Mouse (Mus musculus) T-helper 1 cell (primary cell): ENCODE results near the gene Rap2c.

ENCODE experiments used
- in situ Hi-C: fragments of 300-600 bp; cut with MboI, MseI; formaldehyde crosslinking; loops from one replicate; pipeline ENCODE4 v1.15.1; 2025; ENCODE audit warnings: high pct_unique_total_duplicates

Rap2c gene

DNA sequence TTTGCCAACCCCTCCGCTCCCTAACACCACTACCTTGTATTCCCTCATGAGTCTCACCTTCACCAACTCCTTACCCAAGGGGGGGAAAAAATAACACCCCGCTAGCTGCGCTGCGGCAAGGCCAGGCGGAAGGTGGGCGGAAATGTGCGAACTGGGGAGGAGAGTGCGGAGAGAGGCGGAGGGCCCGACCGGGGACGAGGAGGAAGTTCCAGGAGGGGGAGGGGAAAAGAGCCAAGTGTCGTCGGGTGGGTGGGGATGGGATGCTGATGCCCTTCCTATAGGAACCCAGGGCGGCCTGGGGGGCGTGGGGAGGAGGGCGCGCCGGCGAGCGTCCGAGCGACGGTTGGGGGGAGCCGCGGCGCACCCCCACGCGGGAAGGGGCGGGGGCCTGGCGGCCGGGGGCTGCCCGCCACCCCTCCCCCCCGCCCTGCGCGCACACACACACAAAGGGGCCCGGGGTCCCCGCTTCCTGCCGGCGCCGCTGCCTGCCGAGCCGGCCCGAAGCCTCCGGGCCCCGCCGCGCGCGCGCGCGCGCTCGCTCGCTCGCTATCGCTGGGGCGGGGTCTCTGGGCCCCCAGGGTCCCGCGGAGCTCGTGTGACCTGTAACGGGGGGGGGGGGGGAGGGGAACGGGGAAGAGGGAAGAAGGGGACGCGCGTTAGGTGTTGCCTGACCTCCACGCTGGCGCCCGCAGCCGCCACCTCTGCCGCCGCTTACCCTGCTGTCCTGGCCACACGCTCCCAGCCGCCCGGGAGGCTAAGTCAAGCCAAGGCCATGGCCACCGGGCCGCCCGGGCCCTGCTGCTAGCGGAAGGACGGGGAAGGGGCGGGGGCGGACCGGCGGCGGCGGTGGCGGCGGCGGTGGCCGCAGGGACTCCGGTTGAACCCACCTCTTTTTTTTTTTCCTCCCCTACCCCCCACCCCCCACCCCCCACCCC lies at the start of gene Rap2c:
TSS of gene Rap2c (minus strand) at position 168 of the 935 bp plus-strand sequence.
- in situ Hi-C loops = no loop called here

DNA sequence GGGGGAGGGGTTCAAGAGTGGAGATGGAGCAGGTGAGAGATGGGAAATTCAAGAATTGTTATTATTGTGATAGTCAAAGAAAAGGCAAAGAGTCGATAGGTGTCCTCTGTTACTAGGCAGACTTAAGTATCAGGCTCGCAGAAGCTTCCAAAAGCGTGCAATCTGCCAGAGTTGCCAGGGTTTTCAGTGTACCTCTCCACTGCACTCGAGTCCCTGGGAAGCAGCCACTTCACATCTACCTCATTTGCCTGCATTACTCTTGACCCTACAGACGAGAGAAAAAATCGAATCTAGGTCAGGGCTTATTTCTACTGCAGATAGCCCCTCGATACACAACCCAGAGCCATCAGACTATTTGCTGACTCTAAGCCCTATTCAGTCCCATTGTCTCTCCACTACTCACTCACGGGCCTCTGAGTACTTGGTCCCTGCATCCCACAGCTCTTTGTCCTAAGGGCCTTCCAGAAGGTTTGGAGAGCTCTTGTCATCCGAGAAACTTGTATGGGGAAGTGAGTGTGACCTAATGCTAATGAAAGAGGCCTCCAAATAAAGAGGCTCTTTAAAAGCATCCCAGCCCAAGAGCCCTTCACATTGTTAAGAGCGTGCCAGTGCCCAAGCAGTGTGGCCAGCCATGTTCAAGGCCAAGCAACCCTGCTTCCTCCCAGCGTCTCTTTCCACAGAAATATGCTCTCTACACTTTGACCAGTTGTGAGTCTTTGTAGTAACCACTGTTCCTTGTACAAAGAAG lies 48.9 kb upstream of the Rap2c start:
- in situ Hi-C loops = loop anchor here (5.0 to 25.0 kb wide), 2 partner anchors 311 to 404 kb away; no protein-coding TSS in a partner anchor

DNA sequence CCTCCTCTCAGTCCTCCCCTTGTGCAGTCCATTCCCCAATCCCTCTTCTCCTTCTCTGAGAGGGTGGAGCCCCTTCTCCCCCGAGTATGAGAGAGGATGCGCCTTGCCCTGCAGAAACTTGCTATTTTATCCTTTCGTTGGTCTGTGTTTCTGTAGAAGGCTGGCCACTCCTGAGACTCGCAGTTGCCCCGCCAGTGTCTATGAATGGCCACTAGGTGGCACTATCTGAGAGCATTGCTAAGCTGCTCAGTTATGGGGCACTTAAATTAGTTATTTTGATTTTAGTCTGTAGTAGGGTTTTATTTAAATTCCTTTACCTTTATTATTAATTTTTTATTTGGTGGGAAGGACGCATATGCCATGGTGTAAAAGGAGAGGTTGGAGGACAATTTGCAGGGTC lies 48.0 kb upstream of the Rap2c start:
- in situ Hi-C loops = loop anchor here (5.0 to 25.0 kb wide), 2 partner anchors 312 to 403 kb away; no protein-coding TSS in a partner anchor

DNA sequence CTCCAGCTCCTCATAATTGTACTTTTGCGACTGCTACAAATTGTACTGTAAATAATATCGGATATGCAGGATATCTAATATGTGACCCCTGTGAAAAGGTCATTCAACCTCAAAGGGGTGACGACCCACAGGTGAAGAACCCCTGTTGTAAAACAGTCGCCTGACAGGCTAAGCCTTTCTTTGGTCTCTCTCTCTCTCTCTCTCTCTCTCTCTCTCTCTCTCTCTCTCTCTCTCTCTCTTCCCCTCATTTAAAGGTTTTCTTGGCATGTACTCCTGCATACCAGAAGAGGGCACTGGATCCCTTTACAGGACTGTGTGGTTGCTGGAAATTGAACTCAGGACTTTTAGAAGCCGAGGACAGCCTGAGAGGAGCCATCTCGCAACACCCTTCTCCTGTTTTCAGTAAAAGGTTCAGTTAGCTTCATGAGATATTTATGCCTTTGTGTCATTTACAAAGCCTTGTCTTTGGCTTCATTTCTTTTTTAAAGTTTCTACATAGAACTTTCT lies 47.4 kb upstream of the Rap2c start:
- in situ Hi-C loops = loop anchor here (5.0 to 25.0 kb wide), 2 partner anchors 312 to 403 kb away; no protein-coding TSS in a partner anchor

DNA sequence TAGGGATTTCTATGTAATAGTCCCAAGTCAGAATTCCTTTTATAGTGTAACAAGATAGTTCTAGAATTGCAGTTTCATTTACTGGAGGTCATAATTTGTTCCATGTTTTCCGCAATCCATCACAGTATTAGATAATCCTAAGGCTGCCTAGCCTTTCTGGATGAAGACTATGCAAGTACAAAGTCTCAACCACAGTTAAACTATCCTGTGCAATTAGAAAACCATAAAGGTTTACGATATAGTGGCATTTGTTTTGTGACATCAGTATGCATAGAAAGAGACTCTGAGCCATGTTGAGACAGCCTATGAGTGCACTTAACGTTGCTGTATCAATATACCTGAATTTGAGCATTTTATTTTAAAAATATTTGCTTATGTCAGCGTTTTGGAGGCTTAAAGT lies 42.4 kb upstream of the Rap2c start:
- in situ Hi-C loops = loop anchor here (25.0 kb wide), 1 partner anchor 398 kb away; no protein-coding TSS in a partner anchor

DNA sequence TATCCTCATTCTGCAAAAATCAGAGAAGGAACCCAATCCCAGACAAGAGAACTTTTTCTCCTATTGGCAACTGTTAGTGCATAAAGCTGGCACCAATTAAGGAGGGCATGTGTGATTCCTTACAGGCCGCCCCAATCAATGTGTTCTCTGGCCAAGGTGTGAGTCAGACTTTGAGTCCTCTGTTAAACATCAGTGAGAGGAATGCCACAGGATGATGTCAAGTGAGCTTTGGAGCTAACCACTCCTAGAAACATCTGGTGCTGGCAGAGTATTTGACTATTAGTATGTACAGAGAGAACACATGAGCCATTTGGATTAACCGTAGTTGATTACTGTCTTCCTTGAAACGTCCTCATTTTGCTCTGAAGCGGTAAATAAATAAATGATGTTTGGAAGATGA lies 40.9 kb upstream of the Rap2c start:
- in situ Hi-C loops = loop anchor here (25.0 kb wide), 1 partner anchor 396 kb away; no protein-coding TSS in a partner anchor

DNA sequence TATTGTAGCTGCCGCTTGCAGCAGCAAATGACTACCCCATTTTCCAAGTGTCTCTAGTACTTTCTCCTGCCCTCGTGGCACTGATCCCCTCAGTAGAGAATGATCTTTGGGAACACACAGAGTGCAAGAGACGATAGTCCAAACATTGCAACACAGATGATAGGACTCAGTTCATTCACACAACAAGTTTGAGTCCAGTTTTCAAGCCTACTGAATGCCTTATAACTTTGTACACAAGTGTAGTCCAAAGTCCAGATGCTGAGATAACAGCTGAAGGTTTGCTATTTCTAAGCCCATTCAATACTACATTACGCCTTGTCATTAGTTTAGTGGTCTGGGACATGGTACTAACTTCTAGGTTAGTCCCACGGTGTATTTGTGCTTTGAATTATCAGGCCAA lies 40.5 kb upstream of the Rap2c start:
- in situ Hi-C loops = loop anchor here (25.0 kb wide), 1 partner anchor 396 kb away; no protein-coding TSS in a partner anchor

DNA sequence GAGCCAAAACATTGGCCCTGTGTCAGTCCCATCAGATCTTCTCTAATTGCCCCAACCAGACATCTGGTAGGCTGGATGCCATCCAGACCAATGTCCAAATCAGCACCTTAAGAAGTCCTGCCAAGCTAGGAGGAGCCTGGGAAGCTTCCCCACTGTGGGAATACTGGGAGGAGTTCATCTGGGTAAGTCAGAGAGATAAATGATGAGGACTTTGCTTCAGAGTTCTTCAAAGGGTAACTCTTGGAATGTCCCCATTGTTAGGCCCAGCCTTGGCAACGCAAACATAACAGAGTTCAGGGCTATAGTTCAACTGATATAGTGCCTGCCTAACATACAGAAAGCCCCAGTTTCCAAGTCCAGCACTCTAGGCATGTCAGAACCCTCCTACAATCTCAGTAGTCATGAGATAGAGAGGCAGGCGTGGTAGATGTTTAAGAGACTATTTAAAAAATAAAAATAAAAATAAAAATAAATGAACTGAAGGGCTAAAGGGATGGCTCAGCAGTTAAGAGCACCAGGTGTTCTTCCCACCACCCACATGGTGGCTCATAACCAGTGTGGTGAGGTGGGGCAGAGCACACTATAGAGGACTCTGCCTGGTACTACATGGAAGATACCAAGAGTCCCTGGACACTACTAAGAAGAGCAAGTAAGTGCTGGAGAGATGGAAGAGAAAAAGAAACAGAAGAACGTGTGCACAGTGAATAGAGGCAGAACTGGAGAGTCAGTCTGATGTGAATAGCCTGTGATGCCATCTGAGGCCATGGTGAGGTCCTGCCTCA lies 34.1 kb upstream of the Rap2c start:
- in situ Hi-C loops = loop anchor here (25.0 kb wide), 1 partner anchor 390 kb away; no protein-coding TSS in a partner anchor

DNA sequence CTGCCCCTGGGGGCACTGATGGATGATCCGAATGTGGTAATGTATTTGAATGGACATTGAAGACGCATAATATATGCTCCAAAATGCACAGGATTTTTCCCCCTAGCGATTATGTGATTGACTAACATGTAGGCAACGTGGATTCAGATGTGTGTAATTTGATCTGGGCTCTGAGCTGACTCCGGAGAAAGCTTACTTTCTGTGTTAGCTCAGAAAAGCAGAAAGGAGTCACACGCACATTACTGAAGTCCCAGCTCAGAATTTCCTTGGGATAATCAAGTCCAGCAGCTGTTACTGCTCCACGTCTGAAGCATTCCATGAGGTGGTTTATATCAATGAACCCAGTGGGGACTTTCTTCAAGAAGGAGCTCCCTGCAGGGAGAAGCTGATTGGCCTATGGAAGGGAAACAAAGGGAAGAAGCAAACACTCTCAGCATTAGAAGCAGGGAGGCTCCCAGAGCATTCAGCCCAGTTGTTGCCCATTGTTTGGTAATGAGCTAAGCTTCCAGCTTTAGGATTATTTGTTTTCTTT lies 17.9 kb upstream of the Rap2c start:
- in situ Hi-C loops = no loop called here

DNA sequence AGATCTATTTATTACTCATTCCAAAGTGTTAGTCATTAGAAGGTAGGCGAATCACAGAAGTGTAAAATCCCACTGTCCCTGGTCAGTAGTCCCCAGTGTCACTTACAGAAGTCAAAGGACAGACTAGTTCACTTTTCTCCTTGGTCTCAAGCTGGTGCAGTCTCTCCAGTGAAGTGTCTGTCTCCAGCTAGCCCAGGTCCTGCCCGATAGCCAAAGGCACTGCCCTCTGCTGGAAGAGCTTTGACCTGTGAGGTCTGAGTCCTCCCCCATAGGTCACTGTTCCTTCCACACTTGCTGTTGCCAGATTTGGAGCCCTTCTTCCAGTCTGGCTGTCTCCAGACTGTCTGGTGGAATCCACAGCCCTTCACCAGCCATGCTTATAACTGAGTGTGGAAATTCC lies 2.1 kb upstream of the Rap2c start:
- in situ Hi-C loops = no loop called here

DNA sequence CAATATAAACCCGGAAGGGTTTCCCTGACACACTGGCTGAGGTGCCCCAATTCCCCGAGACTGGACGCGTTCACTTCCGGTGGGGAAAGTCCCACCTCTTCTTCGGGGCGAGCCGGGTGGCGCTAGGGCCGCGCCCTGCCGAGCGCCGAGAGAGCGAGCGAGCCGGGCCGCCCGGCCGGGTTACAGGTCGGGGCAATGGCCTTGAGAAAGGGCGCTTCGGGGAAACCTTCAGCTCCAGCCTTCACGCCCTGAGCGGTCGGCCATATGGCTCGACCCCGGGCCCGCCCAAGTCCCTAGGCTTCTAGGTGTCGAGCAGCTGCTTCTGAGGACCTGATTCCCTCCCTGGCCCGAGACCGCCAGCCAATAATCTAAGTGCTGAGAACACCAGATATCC lies 965 bp upstream of the Rap2c start:
- in situ Hi-C loops = no loop called here

DNA sequence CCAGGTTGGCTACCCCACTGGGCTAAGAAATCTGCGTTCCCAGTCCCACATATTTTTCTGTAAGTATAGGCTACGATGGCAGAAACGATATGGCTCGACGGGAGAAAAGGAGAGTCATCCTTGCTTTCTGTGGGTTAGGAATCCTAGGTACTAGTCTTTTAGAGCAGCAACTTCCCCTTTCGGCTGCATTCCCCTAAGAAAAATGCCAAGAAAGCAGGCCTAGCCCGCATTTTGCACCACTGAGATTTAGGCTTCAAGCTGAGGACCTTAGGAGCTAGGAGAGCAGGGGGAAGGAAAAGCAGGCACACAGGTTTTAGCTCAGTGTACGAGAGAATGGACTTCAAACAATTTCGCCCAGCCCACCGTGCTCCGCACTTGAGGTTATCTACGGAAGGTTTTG lies 892 bp downstream of the Rap2c start:
- in situ Hi-C loops = no loop called here

DNA sequence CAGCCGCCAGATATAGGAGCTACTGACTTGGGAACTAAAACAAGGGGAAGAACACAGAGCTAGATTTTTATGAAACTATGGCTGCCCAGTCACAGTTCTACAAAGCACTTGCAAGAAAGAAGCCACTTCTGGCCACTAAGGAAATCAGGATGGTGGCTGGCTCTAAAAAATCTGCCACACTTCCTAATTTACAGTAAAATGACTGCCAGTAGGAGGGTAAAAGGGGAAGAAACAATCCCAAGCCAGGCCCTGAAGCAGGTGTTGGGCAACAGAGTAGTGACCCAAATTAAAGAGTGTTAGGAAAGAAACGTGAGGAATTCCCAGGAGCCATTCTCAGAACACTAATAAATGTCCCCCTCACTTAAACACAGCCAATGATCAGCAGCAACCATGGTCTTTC lies 5.5 kb downstream of the Rap2c start:
- in situ Hi-C loops = loop anchor here (5.0 kb wide), 1 partner anchor 170 kb away; the partner anchor contains the start of gene Stk26

DNA sequence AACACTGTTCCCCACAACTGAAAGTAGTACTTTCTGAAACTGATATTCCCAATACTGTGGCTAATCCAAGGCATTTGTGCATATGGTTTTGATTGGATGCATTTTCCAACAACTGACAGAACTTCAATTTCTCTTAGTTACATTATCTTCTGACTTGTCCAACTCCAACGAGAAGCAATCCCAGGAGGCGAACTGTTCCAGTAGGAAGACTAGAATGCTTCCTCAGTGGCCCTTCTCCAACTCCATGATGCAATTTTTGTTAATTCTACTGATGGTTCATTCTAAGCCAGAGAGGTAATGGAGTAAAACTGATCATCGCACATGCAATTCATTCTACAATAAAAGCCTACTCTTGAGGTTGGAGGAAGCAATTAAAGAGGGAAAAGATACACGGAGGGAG lies 7.5 kb downstream of the Rap2c start:
- in situ Hi-C loops = loop anchor here (5.0 kb wide), 1 partner anchor 168 kb away; the partner anchor contains the start of gene Stk26

DNA sequence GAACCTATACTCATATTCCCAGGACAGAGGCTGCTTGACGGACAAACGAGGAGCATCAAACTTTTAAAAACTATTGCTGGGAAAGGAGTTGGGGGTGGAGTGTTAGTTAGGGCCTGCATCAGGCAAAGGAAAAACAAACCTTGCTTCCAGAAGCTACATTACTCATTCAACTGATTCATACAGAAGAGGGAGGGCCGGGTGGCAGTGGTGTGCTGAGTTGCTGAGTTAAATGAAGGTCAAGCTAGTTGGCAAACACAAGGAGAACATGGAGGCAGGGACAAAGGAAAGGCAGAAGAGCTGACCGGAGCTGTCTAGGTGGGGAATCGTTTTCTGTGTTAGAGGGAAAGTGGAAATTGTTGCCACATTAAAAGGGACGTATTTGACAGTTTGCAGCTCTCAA lies 17.0 kb downstream of the Rap2c start:
- in situ Hi-C loops = no loop called here

DNA sequence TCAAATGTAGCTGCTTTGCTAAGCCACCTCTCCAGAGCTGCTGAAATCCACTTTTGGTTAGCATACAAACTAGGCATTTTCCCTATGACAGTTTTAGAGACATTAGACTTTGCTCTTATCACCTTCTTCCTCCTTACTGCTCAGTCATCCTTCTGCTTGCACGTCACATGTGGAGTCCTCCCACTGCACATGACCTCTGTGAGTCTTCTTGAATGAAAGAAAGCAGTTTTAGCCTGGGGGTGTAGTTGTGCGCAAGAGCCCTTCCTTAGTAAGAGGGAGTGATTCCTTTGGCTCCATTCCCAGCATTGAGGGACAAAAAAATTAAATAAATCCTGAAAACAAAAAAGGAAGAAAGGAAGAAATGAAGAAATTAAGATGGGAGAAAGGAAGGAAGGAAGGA lies 22.5 kb downstream of the Rap2c start:
- in situ Hi-C loops = no loop called here

DNA sequence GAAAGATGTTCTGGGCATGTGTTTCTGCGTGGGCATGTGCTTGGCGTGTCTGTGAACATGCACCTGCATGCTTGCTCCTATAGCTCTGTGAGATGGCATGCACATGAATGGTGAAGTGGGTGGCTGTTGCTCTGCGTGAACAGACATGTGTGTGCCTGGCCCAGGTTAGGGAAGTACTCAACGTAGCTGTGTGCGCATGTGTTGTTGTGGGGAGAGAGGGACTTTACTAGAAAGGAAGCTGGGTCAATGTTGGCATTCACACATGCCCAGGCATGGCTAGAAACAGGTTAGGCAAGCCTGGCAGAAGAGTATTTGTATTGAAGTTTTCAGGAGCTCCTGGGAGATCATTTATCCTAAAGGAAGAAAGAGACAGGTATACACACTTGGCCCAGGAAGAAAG lies 26.5 kb downstream of the Rap2c start:
- in situ Hi-C loops = no loop called here

DNA sequence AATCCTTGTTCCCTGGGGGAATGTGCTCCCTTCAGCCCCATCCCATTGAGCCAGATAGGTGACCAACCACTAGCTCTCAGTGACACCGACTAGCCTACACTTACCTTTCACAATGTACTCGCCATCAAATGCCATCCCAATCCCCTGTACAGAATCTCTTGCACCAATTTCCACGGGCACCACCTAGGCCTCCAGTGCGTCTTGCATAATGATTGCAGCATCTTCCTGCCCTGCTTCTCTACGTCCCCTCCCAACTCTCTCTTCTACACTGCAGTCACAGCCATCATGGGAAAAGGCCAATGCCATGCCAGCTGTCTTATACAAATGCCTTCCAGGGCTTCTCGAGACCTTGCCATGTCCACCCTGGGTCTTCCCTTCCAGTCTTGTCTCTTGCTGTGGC lies 27.9 kb downstream of the Rap2c start:
- in situ Hi-C loops = no loop called here

DNA sequence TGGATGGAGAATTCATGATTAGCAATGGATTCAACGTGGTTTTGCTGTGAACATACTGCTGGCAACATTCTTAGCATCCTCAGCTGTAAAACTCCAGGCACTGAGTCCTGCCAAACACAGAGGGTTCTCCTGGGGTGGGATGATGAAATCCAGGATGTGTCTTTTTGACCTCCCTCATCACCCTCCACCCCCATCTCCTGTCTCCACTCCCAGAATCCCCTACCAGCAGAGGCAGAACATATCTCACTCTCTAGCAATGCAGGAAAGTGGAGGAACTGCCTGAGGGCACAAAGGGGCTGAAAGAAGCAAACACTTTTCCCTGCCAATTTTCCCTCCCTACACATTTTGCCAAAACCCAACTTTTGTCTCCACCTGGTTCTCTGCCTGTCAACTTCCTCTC lies 29.2 kb downstream of the Rap2c start:
- in situ Hi-C loops = no loop called here

DNA sequence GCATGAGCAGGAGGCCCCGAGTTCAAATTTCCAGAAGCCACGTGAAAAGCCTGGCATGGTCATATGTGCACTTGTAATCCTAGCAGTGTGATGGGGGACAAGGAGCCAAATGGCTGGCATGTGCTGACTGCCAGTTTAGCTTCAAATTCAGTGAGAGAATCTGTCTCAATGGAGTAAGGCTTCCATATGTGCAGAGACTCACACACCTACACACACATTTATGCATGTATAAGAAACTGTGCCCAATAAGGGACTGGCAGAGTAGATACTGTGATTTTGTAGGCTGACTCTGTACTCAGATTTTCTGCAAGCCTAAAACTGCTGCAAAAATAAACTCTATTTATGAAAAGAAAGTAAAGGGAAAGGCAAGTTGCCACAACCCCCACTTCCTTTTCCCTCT lies 39.4 kb downstream of the Rap2c start:
- in situ Hi-C loops = no loop called here

DNA sequence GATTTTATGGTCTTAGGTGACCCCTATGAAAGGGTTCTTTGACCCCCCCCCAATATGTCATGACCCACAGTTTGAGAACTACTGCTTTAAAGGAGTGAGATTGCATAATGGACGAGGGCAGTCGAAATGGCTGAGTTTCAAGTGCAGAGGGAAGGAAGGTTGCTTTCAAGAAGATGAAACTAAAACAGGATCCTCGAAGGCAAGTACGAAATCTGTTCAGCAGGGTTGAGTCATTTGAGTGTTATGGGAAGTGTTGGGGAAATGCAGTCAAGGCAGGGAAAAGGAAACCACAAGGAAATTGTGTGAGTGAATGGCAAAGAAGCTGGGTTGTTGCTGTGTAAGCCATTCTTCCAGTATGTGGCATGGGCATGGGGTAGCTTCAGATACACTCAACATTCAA lies 45.7 kb downstream of the Rap2c start:
- in situ Hi-C loops = no loop called here
